Mouse (Mus musculus) gastrocnemius, postnatal 10 days (tissue): ENCODE measurements around the gene Lrig2. TPM values are rescaled to one million over a fixed set of nuclear protein-coding genes. Genes with fewer than 3 reads are reported as not detected.
"Not testable (repeated sequence)": the region's sequence is repeated elsewhere in the genome, so short reads cannot be mapped to it uniquely, and the experiment has no call there.

Experiments
- DNase-seq: peaks from one replicate; pipeline ENCODE4 v3.0.0; 2021; ENCODE audit warnings: mixed read lengths
- total RNA-seq, 2 experiments: library from RNA; stranded (reverse); gene quantifications; 2 replicates each; pipeline ENCODE4 v1.2.3; 2021

Lrig2 gene
- total RNA-seq, 2 experiments from 2014 or later = 10.1 to 16.4 TPM

GRCm38 (mm10) chr3:104431848-104432159 lies 79.9 kb downstream of the Lrig2 start:
- DNase-seq = peak; percentile 27

- peak; percentile 12 for DNase-seq
Observed at GRCm38 (mm10) chr3:104431156-104431847, 80.4 kb downstream of the Lrig2 start.

GRCm38 (mm10) chr3:104427354-104427753 lies 84.4 kb downstream of the Lrig2 start:
- DNase-seq = not testable (repeated sequence)

- DNase-seq = no peak
Observed at GRCm38 (mm10) chr3:104424346-104424745, 87.4 kb downstream of the Lrig2 start.

GRCm38 (mm10) chr3:104420929-104421328 lies 90.8 kb downstream of the Lrig2 start:
- no peak for DNase-seq

GRCm38 (mm10) chr3:104419990-104420389 lies 91.7 kb downstream of the Lrig2 start:
- no peak for DNase-seq

GRCm38 (mm10) chr3:104416806-104417205 lies 94.9 kb downstream of the Lrig2 start:
- DNase-seq = no peak

GRCm38 (mm10) chr3:104412482-104412881 lies 99.2 kb downstream of the Lrig2 start:
- no peak for DNase-seq

- no peak for DNase-seq
Observed at GRCm38 (mm10) chr3:104407506-104407905, 104.2 kb downstream of the Lrig2 start.

GRCm38 (mm10) chr3:104403582-104403981 lies 108.1 kb downstream of the Lrig2 start:
- DNase-seq = no peak

GRCm38 (mm10) chr3:104401176-104401575 lies 110.5 kb downstream of the Lrig2 start:
- no peak for DNase-seq

GRCm38 (mm10) chr3:104400126-104400525 lies 111.6 kb downstream of the Lrig2 start:
- no peak for DNase-seq

- no peak for DNase-seq
Observed at GRCm38 (mm10) chr3:104399296-104400045, 112.2 kb downstream of the Lrig2 start.

- no peak for DNase-seq
Observed at GRCm38 (mm10) chr3:104397316-104397715, 114.4 kb downstream of the Lrig2 start.

GRCm38 (mm10) chr3:104396736-104397081 lies 115.0 kb downstream of the Lrig2 start:
- no peak for DNase-seq

GRCm38 (mm10) chr3:104396067-104396735 lies 115.5 kb downstream of the Lrig2 start:
- DNase-seq = no peak

- peak; percentile 44 for DNase-seq
Observed at GRCm38 (mm10) chr3:104390072-104390471, 121.6 kb downstream of the Lrig2 start.

GRCm38 (mm10) chr3:104389449-104389848 lies 122.3 kb downstream of the Lrig2 start:
- no peak for DNase-seq

- DNase-seq = peak; percentile 25
Observed at GRCm38 (mm10) chr3:104385587-104385986, 126.1 kb downstream of the Lrig2 start.

GRCm38 (mm10) chr3:104383681-104384341 lies 127.9 kb downstream of the Lrig2 start:
- no peak for DNase-seq

- DNase-seq = no peak
Observed at GRCm38 (mm10) chr3:104378228-104378627, 133.5 kb downstream of the Lrig2 start.

- DNase-seq = no peak
Observed at GRCm38 (mm10) chr3:104373907-104374306, 137.8 kb downstream of the Lrig2 start.

GRCm38 (mm10) chr3:104372374-104372773 lies 139.3 kb downstream of the Lrig2 start:
- no peak for DNase-seq
